Mouse (Mus musculus): ENCODE measurements around the gene Lpar1. TPM values are rescaled to one million over a fixed set of nuclear protein-coding genes. Genes with fewer than 3 reads are reported as not detected.

Gene Lpar1
- polyA plus RNA-seq, 1 experiment from 2014 or later = 76.6 TPM

DNA sequence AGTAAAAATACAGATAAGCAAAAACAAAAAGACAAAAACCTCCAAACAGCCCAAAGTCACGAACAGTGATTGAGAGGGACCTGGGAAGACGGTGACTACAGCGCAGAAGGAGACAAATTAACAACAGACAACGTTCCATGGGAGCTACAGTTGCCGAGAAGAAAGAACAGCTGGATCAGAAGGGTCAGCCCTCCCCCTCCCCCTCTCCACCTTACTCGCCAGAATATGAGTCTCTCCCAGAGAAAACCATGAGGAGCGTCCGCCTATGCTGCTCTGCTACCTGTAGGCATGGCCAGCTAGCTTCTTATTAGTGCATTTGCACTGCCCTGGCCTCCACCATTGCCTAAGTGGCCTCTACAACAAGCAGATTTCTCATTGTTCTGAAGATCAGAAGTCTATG lies 32.6 kb downstream of the Lpar1 start:
- Histone ChIP-seq H3K9ac (ENCODE audit: low read length) (no peak overlapping the region), H3K36me3 (ENCODE audit: control insufficient read depth, insufficient read depth, low read length) (no peaks in the 10 kb centered on the region), H3K9me3 (replicated peaks; ENCODE audit: control insufficient read depth, low read length) (no peaks in the 10 kb centered on the region), H3K27me3 (ENCODE audit: control insufficient read depth, insufficient read depth, low read length) (no peaks in the 10 kb centered on the region), H3K4me1 (ENCODE audit: control insufficient read depth, insufficient read depth, low read length) (0 out of 2 replicates have a peak, but pooled peaks cover 8% of the 10 kb centered on the region), H3K4me3 (replicated peaks; ENCODE audit: low read length) (no peak overlapping the region), H3K27ac (ENCODE audit: low read length) (no peak overlapping the region), H3K4me2 (ENCODE audit: low read depth, low read length) (no peak overlapping the region)
- no peak for ATAC-seq (ENCODE audit: insufficient read depth, low FRiP score)
- WGBS = 61% methylated on average over 8 of the region's 8 CpGs

DNA sequence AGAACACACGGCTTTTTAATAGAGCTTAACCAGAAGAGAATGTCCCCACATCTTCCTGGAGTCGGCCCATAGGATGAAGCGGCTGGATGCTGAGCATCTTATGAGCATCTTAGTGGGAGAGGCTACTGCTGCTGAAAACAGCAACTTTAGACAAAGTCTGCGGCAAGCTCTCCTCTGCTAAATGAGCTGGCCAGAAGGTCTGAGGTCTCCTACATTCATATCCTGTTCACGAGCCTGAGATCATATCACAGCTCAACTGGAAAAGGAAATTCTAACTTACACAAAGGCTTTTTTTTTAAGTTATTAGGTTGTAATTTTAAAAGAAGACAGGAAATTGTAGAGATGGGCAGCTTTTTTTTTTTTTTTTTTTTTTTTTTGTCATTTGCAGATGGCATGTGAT lies 33.2 kb downstream of the Lpar1 start:
- 0 out of 2 replicates have a peak, but pooled peaks cover 8% of the 10 kb centered on the region for H3K4me1 ChIP-seq (ENCODE audit: control insufficient read depth, insufficient read depth, low read length)
- no peak overlapping the region for H3K27ac ChIP-seq (ENCODE audit: low read length)
- H3K36me3 ChIP-seq (ENCODE audit: control insufficient read depth, insufficient read depth, low read length) = no peaks in the 10 kb centered on the region
- H3K9me3 ChIP-seq (replicated peaks; ENCODE audit: control insufficient read depth, low read length) = no peaks in the 10 kb centered on the region
- no peak overlapping the region for H3K9ac ChIP-seq (ENCODE audit: low read length)
- no peak for ATAC-seq (ENCODE audit: insufficient read depth, low FRiP score)
- H3K4me3 ChIP-seq (replicated peaks; ENCODE audit: low read length) = no peak overlapping the region
- 80% methylated on average over 5 of the region's 5 CpGs for WGBS
- no peak overlapping the region for H3K4me2 ChIP-seq (ENCODE audit: low read depth, low read length)
- H3K27me3 ChIP-seq (ENCODE audit: control insufficient read depth, insufficient read depth, low read length) = no peaks in the 10 kb centered on the region

DNA sequence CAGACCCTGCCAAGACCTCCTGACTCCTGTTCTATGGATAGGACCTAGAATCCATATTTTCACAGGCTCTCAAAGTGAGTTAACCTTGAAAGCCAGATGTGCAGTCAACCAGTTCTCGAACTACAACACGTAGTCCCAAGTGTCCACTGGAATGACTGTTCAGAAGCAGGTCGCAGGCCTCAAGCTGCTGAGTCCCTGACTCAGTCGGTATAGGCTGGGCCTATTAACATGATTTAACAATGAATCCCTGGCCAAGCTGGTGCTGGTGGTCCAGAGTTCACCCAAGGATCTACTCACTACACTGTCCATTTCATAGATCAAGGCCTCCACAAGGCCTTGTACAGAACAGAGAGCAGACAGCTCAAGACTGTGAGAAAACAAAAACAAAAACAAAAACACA lies 33.8 kb downstream of the Lpar1 start:
- 87% methylated on average over 4 of the region's 4 CpGs for whole genome bisulfite sequencing
- Histone ChIP-seq H3K4me3 (replicated peaks; ENCODE audit: low read length) (no peak overlapping the region), H3K4me2 (ENCODE audit: low read depth, low read length) (no peak overlapping the region), H3K4me1 (ENCODE audit: control insufficient read depth, insufficient read depth, low read length) (0 out of 2 replicates have a peak, but pooled peaks cover 8% of the 10 kb centered on the region), H3K36me3 (ENCODE audit: control insufficient read depth, insufficient read depth, low read length) (no peaks in the 10 kb centered on the region), H3K9ac (ENCODE audit: low read length) (no peak overlapping the region), H3K27me3 (ENCODE audit: control insufficient read depth, insufficient read depth, low read length) (no peaks in the 10 kb centered on the region), H3K9me3 (replicated peaks; ENCODE audit: control insufficient read depth, low read length) (no peaks in the 10 kb centered on the region), H3K27ac (ENCODE audit: low read length) (no peak overlapping the region)
- no peak for ATAC-seq (ENCODE audit: insufficient read depth, low FRiP score)

DNA sequence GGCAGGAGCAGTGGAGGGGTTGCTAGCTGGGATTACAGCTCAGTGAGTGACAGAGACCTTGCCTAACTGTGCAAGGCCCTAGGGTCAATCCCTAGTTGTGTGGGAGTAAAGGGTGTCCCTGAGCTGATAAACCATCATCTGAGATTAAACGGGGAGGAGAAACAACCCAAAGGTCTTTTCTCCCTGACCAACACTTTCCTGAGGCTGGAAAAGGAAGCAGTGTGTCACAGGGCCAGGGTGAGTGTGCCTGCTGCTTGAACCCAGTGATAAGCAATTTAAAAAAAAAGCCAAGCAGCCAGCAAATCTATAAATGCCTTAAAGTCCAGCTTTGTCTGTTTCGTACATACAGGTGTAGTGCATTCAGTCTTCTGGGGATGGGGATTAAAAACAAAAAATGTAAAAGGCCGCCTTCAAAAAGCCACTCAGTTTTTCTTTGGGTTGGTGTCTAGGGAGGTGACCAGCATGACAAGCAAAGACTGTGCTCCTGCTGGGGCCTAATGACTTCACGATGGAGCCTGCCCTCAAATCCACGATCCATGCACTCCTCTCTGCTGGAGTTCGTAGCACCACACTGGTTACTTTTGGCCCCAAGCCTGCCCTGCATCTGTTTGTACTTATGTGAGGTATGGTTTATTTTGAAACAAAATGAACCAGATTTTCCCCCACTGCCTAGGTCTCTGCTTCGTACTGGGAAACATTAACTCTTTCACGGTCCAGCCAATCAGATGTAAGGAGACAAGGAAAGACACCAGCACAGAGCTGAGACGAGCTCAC lies 35.3 kb downstream of the Lpar1 start:
- no peak for ATAC-seq (ENCODE audit: insufficient read depth, low FRiP score)
- H3K27me3 ChIP-seq (ENCODE audit: control insufficient read depth, insufficient read depth, low read length) = no peaks in the 10 kb centered on the region
- 0 out of 2 replicates have a peak, but pooled peaks cover 8% of the 10 kb centered on the region for H3K4me1 ChIP-seq (ENCODE audit: control insufficient read depth, insufficient read depth, low read length)
- H3K9ac ChIP-seq (ENCODE audit: low read length) = no peak overlapping the region
- no peak overlapping the region for H3K4me3 ChIP-seq (replicated peaks; ENCODE audit: low read length)
- H3K4me2 ChIP-seq (ENCODE audit: low read depth, low read length) = no peak overlapping the region
- H3K27ac ChIP-seq (ENCODE audit: low read length) = peak overlapping the region; percentile 38; the same call in 1 of the 2 replicates
- WGBS = 45% methylated on average over 9 of the region's 9 CpGs
- no peaks in the 10 kb centered on the region for H3K36me3 ChIP-seq (ENCODE audit: control insufficient read depth, insufficient read depth, low read length)
- no peaks in the 10 kb centered on the region for H3K9me3 ChIP-seq (replicated peaks; ENCODE audit: control insufficient read depth, low read length)

DNA sequence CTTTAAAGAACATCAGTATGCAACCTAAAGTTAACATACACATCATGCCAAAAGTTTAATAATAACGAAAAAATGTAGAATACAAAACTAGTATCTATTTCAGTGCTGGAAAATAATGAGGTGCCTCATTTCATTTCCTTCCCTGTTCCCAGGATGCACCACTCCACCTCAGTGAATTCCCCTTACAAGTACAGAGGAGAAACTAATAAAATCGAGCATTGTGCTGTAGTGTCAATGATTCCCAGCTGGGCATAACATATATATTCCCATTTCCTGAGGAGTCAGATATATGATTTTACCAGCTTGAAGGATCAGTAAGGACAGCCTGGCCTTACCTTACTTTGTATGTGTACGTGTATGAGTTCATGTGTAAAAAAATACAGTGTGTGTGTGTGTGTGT lies 36.9 kb downstream of the Lpar1 start:
- Histone ChIP-seq H3K27me3 (ENCODE audit: control insufficient read depth, insufficient read depth, low read length) (no peaks in the 10 kb centered on the region), H3K27ac (ENCODE audit: low read length) (peak overlapping the region; percentile 42)
- ATAC-seq (ENCODE audit: insufficient read depth, low FRiP score) = no peak

DNA sequence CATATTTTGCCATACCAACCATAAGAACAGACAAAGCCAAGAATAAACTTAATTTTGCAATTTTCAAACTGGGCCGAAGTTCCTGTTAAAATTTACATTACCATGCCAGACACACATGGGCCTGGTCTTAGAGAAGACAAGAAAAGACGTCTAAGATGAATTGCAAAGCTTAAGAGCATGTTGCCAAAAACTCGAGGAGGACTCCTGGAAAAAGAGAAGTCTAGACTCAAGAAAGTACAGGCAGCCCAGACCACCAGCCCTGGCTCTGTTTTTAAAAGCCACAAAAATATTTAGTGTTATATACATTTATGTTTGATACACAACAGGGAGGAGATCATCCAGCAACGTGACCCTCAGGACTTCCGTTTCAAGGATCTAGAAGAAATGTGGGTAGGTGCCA lies 37.5 kb downstream of the Lpar1 start:
- 49% methylated on average over 5 of the region's 5 CpGs for WGBS
- peaks cover 14% of the 10 kb centered on the region for H3K4me1 ChIP-seq (ENCODE audit: control insufficient read depth, insufficient read depth, low read length)
- no peaks in the 10 kb centered on the region for H3K36me3 ChIP-seq (ENCODE audit: control insufficient read depth, insufficient read depth, low read length)
- H3K27ac ChIP-seq (ENCODE audit: low read length) = peak overlapping the region; percentile 49; the same call in 1 of the 2 replicates
- no peak for ATAC-seq (ENCODE audit: insufficient read depth, low FRiP score)
- H3K4me2 ChIP-seq (ENCODE audit: low read depth, low read length) = no peak overlapping the region
- H3K9ac ChIP-seq (ENCODE audit: low read length) = no peak overlapping the region
- no peaks in the 10 kb centered on the region for H3K27me3 ChIP-seq (ENCODE audit: control insufficient read depth, insufficient read depth, low read length)
- H3K4me3 ChIP-seq (replicated peaks; ENCODE audit: low read length) = no peak overlapping the region
- no peaks in the 10 kb centered on the region for H3K9me3 ChIP-seq (replicated peaks; ENCODE audit: control insufficient read depth, low read length)

More for the DNA sequence above, 36.9 kb downstream of the Lpar1 start:
- H3K9ac ChIP-seq (ENCODE audit: low read length) = no peak overlapping the region
- H3K36me3 ChIP-seq (ENCODE audit: control insufficient read depth, insufficient read depth, low read length) = no peaks in the 10 kb centered on the region
- H3K4me3 ChIP-seq (replicated peaks; ENCODE audit: low read length) = no peak overlapping the region
- H3K9me3 ChIP-seq (replicated peaks; ENCODE audit: control insufficient read depth, low read length) = no peaks in the 10 kb centered on the region
- 64% methylated on average over 3 of the region's 3 CpGs for WGBS
- no peak overlapping the region for H3K4me2 ChIP-seq (ENCODE audit: low read depth, low read length)
- peaks cover 12% of the 10 kb centered on the region for H3K4me1 ChIP-seq (ENCODE audit: control insufficient read depth, insufficient read depth, low read length)

DNA sequence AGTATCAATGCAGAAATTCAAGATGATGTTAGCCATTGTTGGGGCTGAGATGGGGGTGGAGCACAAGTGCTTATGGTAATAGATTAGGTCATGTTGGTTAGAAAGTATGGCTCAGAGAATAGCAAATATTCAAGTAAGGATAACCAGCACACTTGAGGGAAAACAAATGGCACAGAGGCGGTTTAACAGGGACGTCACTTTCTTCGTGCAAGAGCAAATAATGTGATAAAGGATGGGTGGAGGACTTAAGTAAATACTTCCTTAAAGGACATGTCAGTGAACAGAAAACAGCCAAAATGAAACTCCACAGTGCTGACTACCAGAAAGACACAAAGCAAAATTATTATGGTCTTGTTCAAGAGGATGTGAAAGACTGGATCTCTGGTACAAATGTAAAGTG lies 42.1 kb downstream of the Lpar1 start:
- Histone ChIP-seq H3K27ac (ENCODE audit: low read length) (no peak overlapping the region; the same call in 1 of the 2 replicates), H3K27me3 (ENCODE audit: control insufficient read depth, insufficient read depth, low read length) (no peaks in the 10 kb centered on the region), H3K4me2 (ENCODE audit: low read depth, low read length) (no peak overlapping the region), H3K4me3 (replicated peaks; ENCODE audit: low read length) (no peak overlapping the region), H3K9me3 (replicated peaks; ENCODE audit: control insufficient read depth, low read length) (no peaks in the 10 kb centered on the region), H3K36me3 (ENCODE audit: control insufficient read depth, insufficient read depth, low read length) (no peaks in the 10 kb centered on the region), H3K4me1 (ENCODE audit: control insufficient read depth, insufficient read depth, low read length) (peaks cover 30% of the 10 kb centered on the region), H3K9ac (ENCODE audit: low read length) (no peak overlapping the region)
- no peak for ATAC-seq (ENCODE audit: insufficient read depth, low FRiP score)
- WGBS = 36% methylated on average over 3 of the region's 3 CpGs

DNA sequence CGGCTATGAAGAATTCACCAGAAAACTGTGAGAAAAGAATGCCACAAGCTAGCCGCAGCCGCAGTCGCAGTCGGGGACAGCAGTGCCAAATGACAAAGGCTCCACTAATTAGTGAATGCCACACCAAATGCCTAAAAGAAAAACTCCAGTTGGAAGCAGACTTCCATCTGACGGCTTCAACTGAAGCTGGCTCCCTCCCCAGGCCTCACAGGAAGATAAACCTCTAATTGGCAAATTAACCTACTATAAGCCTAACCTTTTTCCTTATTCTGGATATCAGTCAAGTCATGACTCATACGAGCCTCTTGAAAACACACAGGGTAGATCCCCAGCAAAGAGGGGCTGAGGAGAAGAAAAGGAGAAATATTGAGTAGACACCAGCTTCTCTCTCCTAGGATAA lies 44.9 kb downstream of the Lpar1 start:
- no peak overlapping the region for H3K4me3 ChIP-seq (replicated peaks; ENCODE audit: low read length)
- no peaks in the 10 kb centered on the region for H3K9me3 ChIP-seq (replicated peaks; ENCODE audit: control insufficient read depth, low read length)
- no peak overlapping the region for H3K4me2 ChIP-seq (ENCODE audit: low read depth, low read length)
- peak; percentile 62; the same call in 1 of the 2 replicates for ATAC-seq (ENCODE audit: insufficient read depth, low FRiP score)
- 48% methylated on average over 7 of the region's 7 CpGs for WGBS
- no peaks in the 10 kb centered on the region for H3K27me3 ChIP-seq (ENCODE audit: control insufficient read depth, insufficient read depth, low read length)
- peak overlapping the region; percentile 48 for H3K27ac ChIP-seq (ENCODE audit: low read length)
- H3K9ac ChIP-seq (ENCODE audit: low read length) = no peak overlapping the region
- H3K4me1 ChIP-seq (ENCODE audit: control insufficient read depth, insufficient read depth, low read length) = peaks cover 26% of the 10 kb centered on the region
- no peaks in the 10 kb centered on the region for H3K36me3 ChIP-seq (ENCODE audit: control insufficient read depth, insufficient read depth, low read length)

DNA sequence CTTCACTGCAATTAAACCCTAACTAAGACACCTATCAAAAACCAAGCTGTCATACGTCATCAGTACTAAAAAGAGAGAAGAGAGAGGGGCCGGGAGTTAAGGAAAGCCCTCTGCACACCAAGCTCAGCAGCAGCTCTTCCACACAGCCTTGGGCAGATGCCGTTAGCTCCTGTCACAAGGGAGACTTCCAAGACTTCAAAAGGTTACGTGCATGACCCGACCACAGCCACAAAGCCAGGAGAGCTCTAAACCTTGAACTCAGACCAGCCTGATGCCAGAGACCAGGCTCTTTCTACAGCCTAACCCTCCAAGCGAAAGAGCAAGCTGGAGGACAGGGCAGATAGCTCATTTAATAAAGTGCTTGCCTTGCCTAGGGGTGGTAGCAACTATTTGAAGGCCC lies 46.2 kb downstream of the Lpar1 start:
- Histone ChIP-seq H3K9ac (ENCODE audit: low read length) (no peak overlapping the region), H3K4me1 (ENCODE audit: control insufficient read depth, insufficient read depth, low read length) (peaks cover 26% of the 10 kb centered on the region), H3K4me3 (replicated peaks; ENCODE audit: low read length) (no peak overlapping the region), H3K36me3 (ENCODE audit: control insufficient read depth, insufficient read depth, low read length) (no peaks in the 10 kb centered on the region), H3K27me3 (ENCODE audit: control insufficient read depth, insufficient read depth, low read length) (no peaks in the 10 kb centered on the region), H3K27ac (ENCODE audit: low read length) (no peak overlapping the region), H3K9me3 (replicated peaks; ENCODE audit: control insufficient read depth, low read length) (no peaks in the 10 kb centered on the region), H3K4me2 (ENCODE audit: low read depth, low read length) (no peak overlapping the region)
- ATAC-seq (ENCODE audit: insufficient read depth, low FRiP score) = no peak
- 93% methylated on average over 6 of the region's 6 CpGs for WGBS

Data from stomach, embryonic 16.5 days (tissue).